Mouse (Mus musculus) forebrain, embryonic 16.5 days (tissue): ENCODE measurements at regions not wholly inside any gene's neighbourhood (a gene's known extent, or its start where the extent isn't known, plus 50 kb on each side); places are given as distances from the start of the nearest gene placed in this dataset.

Source experiments
- ATAC-seq: fragments of 200-750 bp; cut with Nextera tagmentation; 2 replicates; pipeline ENCODE4 v1.8.0; 2017; ENCODE audit warnings: mild to moderate bottlenecking, moderate library complexity
- H3K27ac ChIP-seq: fragments of 300-500 bp; sonication (generic); 2 replicates; pipeline ENCODE4 v1.5.1; 2014; ENCODE audit warnings: low read length, control low read depth
- H3K27me3 ChIP-seq: fragments of 300-500 bp; sonication (generic); replicated peaks from 2 replicates; pipeline ENCODE4 v1.6.1; 2014; ENCODE audit warnings: low read length; ENCODE audit not compliant: control insufficient read depth, insufficient read depth
- H3K36me3 ChIP-seq: fragments of 300-500 bp; sonication (generic); 2 replicates; pipeline ENCODE4 v1.6.1; 2014; ENCODE audit not compliant: control insufficient read depth, insufficient read depth
- H3K4me1 ChIP-seq: fragments of 300-500 bp; sonication (generic); replicated peaks from 2 replicates; pipeline ENCODE4 v1.6.1; 2014; ENCODE audit warnings: low read length; ENCODE audit not compliant: control insufficient read depth, insufficient read depth
- H3K4me2 ChIP-seq: fragments of 300-500 bp; sonication (generic); 2 replicates; pipeline ENCODE4 v1.6.1; 2014; ENCODE audit warnings: mild to moderate bottlenecking, low read length, control low read depth
- H3K4me3 ChIP-seq: fragments of 300-500 bp; sonication (generic); replicated peaks from 2 replicates; pipeline ENCODE4 v1.5.1; 2014; ENCODE audit warnings: mild to moderate bottlenecking, low read length, control low read depth
- H3K9ac ChIP-seq: fragments of 300-500 bp; sonication (generic); replicated peaks from 2 replicates; pipeline ENCODE4 v1.6.1; 2014; ENCODE audit warnings: low read depth, low read length, control low read depth
- H3K9me3 ChIP-seq: fragments of 300-500 bp; sonication (generic); 2 replicates; pipeline ENCODE4 v1.6.1; 2016; ENCODE audit warnings: low read length; ENCODE audit not compliant: control insufficient read depth
- WGBS: fragments of 180-500 bp; shearing (Covaris S2); extraction: QIAGEN DNeasy Blood & Tissue Kit; methylation state at CpG from one replicate; pipeline ENCODE4 v1.1.7; 2014; 5-methylcytosine and 5-hydroxymethylcytosine counted together

DNA sequence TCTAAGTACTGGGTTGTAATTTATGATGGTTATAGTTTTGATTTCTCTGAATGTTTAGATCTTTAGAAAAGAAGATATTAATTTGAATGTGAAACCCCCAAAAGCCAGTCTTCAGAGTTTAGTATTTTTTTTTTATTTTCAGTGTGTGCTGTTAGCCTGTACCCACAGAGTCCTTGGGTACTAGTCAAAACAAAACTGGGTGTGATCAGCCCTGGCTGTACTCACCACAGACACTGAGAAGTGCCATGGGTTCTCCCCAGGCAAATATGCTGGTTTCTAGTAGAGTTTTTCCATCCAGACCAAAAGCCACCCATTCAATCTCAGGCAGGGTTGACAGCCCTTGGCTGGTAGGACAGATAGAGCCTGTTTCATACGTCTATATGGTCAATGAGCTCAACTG is 484.9 kb downstream of the Col12a1 start:
- no peak overlapping the region for H3K27ac ChIP-seq
- no peak overlapping the region for H3K9ac ChIP-seq
- H3K27me3 ChIP-seq = no peaks in the 10 kb centered on the region
- H3K36me3 ChIP-seq = no peaks in the 10 kb centered on the region
- H3K9me3 ChIP-seq = no peaks in the 10 kb centered on the region
- ATAC-seq = no peak
- H3K4me1 ChIP-seq = no peaks in the 10 kb centered on the region
- H3K4me2 ChIP-seq = no peak overlapping the region
- no peak overlapping the region for H3K4me3 ChIP-seq
- 94% methylated on average over 1 of the region's 1 CpGs for WGBS

DNA sequence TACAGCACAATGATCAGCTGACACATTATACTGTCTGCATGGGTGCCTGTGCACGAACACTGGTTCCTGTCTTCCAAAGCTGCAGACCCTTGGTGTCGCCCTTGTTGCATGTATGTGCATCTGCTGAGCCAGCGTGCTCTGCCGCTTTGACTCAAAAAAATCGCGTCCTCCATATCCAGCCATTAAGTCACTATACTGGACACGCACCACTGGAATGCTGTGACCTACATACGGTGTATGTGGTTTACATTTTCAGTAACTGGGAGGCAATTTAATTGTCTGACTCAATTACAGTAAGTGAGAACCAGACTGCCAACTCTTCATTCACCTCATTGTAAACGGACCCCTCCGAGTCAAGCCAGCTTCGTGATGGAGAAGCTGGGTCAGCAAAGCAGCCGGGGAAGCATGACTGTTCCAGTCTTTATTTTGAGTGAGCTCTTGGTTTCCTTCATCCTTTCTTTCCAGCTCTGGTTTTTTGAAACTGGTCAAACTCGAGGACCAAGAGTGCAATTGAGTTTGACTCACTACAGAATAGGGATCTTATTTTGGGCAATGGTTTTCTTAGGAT is 448.9 kb downstream of the Col12a1 start:
- no peak overlapping the region for H3K4me3 ChIP-seq
- no peaks in the 10 kb centered on the region for H3K9me3 ChIP-seq
- H3K27me3 ChIP-seq = no peaks in the 10 kb centered on the region
- WGBS = 84% methylated on average over 13 of the region's 13 CpGs
- no peak overlapping the region for H3K4me2 ChIP-seq
- no peaks in the 10 kb centered on the region for H3K36me3 ChIP-seq
- H3K4me1 ChIP-seq = no peaks in the 10 kb centered on the region; the same call in 1 of the 2 replicates
- no peak overlapping the region for H3K9ac ChIP-seq
- no peak overlapping the region for H3K27ac ChIP-seq
- ATAC-seq = peak; percentile 26; the same call in 1 of the 2 replicates

DNA sequence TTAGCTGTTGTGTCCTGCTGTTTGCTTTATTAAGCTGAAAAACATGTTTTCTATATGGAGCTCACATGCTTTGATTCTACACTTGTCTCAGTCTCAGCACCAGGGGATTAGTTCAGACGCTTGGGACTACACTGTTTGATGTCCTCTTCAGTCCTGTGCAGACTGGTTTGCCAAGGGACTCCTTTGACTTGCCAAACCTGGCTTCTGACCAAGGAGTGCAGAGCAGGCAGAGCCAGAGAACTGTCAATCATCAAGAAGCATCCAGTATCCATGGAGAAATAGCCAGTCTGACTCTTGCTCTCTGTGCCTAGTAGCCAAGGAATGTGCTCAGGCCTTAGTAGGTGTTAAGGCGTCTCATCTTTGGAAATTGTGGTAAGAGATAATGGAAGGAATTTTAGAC is 448.4 kb downstream of the Col12a1 start:
- Histone ChIP-seq H3K4me3 (no peak overlapping the region), H3K9ac (no peak overlapping the region), H3K4me1 (no peaks in the 10 kb centered on the region; the same call in 1 of the 2 replicates), H3K4me2 (no peak overlapping the region), H3K27ac (no peak overlapping the region), H3K36me3 (no peaks in the 10 kb centered on the region), H3K9me3 (no peaks in the 10 kb centered on the region), H3K27me3 (no peaks in the 10 kb centered on the region)
- ATAC-seq = peak; percentile 95
- WGBS = 43% methylated on average over 2 of the region's 2 CpGs

DNA sequence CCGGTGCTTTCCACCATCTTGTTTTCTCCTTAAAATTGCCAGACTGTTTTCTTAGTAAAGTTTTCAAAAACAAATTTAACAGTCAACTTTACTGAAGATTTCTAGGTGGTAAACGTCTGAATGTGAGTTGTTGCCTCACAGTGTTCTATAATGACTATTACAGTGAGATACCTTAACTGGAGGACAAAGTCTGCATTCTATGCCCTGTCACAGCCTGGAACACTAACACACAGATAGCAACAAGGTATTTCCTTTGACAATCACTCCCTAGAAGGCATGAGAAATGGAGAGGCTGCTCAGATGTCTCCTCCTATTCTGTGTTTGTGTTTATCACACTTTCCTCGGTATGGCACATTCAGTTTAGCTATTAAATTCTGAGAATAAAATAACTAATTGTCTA is 430.8 kb downstream of the Col12a1 start:
- ATAC-seq = no peak
- 89% methylated on average over 3 of the region's 3 CpGs for WGBS
- no peak overlapping the region for H3K4me2 ChIP-seq

DNA sequence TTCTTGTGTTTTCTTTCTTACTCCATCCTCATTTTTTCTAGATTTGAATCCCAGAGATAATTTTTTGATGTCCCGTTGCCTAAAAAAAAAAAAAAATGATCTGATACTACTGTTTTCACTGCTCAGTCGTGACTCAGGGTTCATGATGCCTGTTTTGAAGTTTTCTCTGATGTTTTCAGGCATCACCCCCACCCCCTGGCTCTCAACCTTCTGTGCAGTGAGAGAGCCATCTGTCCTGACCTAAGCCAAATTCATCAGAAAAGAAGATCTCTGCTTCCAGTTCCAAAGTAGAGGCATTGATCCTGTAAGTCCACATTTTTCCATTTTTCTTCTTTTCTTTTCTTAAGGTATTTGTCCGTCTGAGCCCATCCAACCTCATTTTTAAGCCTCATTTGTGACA is 423.3 kb downstream of the Col12a1 start:
- WGBS = 78% methylated on average over 3 of the region's 3 CpGs
- Histone ChIP-seq H3K27me3 (no peaks in the 10 kb centered on the region), H3K9ac (no peak overlapping the region), H3K36me3 (no peaks in the 10 kb centered on the region), H3K4me1 (no peaks in the 10 kb centered on the region), H3K27ac (no peak overlapping the region), H3K4me2 (no peak overlapping the region), H3K9me3 (no peaks in the 10 kb centered on the region), H3K4me3 (no peak overlapping the region)
- ATAC-seq = no peak

More for the DNA sequence above, 430.8 kb downstream of the Col12a1 start:
- Histone ChIP-seq H3K9me3 (no peaks in the 10 kb centered on the region), H3K36me3 (no peaks in the 10 kb centered on the region), H3K27me3 (no peaks in the 10 kb centered on the region), H3K9ac (no peak overlapping the region), H3K27ac (no peak overlapping the region), H3K4me3 (no peak overlapping the region), H3K4me1 (no peaks in the 10 kb centered on the region)

DNA sequence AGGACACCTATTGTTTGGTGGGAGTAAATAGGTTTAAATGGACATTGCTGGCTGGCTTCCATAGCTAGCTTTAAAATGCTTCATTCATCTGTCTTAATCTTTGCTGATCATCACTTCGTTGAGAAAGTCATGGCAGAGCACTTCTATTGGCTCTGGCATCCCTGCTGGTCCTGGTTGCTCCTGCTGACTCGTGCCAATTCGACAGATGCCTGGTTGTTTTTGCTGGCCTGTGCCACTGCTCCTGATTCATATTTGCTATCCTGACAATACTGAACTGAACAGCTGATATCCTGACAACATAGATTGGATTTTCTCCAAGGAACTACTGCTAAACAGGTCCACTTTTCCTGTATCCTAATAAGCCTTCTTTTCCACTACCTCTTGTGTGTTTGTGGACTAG is 417.1 kb downstream of the Col12a1 start:
- 66% methylated on average over 3 of the region's 3 CpGs for WGBS
- Histone ChIP-seq H3K27ac (no peak overlapping the region), H3K9ac (no peak overlapping the region), H3K36me3 (no peaks in the 10 kb centered on the region), H3K4me1 (no peaks in the 10 kb centered on the region), H3K27me3 (no peaks in the 10 kb centered on the region), H3K4me2 (no peak overlapping the region), H3K9me3 (no peaks in the 10 kb centered on the region), H3K4me3 (no peak overlapping the region)
- peak; percentile 80 for ATAC-seq

DNA sequence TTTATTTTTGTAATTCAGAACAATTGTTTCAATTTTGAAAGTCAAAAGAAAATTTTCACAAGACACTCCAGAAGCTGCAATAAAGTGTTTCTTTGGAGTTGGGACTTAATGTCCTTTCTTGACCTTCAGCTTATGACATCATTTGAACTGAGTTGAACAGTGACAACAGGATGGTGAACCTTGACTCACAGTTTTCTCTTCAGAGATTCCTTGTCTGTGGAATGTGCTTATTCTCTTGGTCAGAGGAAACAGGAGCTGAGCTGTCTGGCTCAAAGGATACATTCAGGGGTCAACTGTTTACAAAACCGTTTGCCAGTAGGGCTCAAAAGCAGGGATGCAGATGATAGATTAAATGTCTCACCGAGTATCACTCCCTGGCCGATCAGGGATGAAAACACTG is 408.0 kb downstream of the Col12a1 start:
- ATAC-seq = no peak
- H3K4me1 ChIP-seq = no peaks in the 10 kb centered on the region
- H3K27ac ChIP-seq = no peak overlapping the region
- H3K9me3 ChIP-seq = no peaks in the 10 kb centered on the region
- no peak overlapping the region for H3K4me2 ChIP-seq
- no peaks in the 10 kb centered on the region for H3K36me3 ChIP-seq
- H3K27me3 ChIP-seq = no peaks in the 10 kb centered on the region
- 82% methylated on average over 3 of the region's 3 CpGs for WGBS
- H3K4me3 ChIP-seq = no peak overlapping the region
- H3K9ac ChIP-seq = no peak overlapping the region

DNA sequence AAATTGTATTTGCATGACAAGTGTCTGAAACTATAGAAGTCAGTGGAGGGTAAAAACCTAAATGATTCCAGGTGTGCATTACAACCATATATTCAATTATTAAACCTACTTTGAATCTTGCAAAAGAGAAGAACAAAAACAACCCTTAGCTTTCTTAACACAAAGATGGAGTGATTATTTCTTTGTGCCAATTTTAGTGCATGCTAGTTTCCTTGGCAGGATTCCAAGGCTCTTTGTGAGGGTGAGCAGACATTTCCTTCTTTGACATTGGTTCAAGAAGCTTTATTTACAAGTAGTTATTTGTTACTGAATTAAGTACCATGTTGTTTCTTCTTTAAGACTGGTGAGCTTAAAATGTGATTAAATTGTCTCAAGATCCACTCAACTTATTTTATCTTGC is 401.2 kb downstream of the Col12a1 start:
- no peak overlapping the region for H3K4me3 ChIP-seq
- H3K36me3 ChIP-seq = no peaks in the 10 kb centered on the region
- no peaks in the 10 kb centered on the region for H3K4me1 ChIP-seq
- 0 out of 2 replicates have a peak, but pooled peaks have one; percentile 36 for ATAC-seq
- no peak overlapping the region for H3K9ac ChIP-seq
- H3K9me3 ChIP-seq = no peaks in the 10 kb centered on the region
- H3K27ac ChIP-seq = no peak overlapping the region
- no peak overlapping the region for H3K4me2 ChIP-seq
- H3K27me3 ChIP-seq = no peaks in the 10 kb centered on the region

DNA sequence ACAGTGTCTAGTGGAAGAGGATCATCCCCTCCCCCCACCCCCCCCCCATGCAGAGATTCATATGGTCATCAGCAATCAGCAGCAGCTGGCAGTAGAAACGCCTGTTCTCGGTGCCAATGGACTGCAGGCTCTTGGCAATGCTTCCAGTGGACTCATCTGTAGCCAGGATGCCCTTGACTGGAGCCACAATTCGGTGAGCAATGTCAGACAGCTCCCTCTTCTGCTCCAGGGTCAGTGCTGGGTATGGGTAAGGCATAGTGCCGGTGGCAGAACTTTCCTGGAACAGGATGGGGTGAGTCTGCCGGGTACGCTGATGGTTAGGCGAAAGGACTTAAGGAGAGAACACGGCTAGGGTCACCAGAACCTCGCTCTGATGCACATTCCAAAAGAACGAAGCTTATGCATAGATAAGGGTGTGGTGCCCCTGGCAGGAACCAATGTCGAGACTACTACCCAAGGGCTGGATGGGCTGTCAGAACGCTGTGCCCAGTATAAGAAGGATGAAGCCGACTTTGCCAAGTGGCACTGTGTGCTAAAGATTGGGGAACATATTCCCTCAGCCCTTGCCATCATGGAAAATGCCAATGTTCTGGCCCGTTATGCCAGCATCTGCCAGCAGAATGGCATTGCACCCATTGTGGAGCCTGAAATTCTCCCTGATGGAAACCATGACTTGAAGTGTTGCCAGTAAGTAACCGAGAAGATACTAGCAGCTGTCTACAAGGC is 372.1 kb downstream of the Col12a1 start:
- WGBS = 90% methylated on average over 15 of the region's 15 CpGs
- Histone ChIP-seq H3K9ac (no peak overlapping the region), H3K4me2 (no peak overlapping the region), H3K4me1 (no peaks in the 10 kb centered on the region), H3K4me3 (no peak overlapping the region), H3K27me3 (no peaks in the 10 kb centered on the region), H3K9me3 (0 out of 2 replicates have a peak, but pooled peaks cover 3% of the 10 kb centered on the region), H3K36me3 (no peaks in the 10 kb centered on the region), H3K27ac (no peak overlapping the region)
- ATAC-seq = no peak
